Mouse (Mus musculus) brain, embryonic 14.5 days (tissue): Measurements from ENCODE around the gene Olfr463.

Source experiments
- CTCF ChIP-seq: fragments of 200-500 bp; IDR thresholded peaks from 2 replicates; pipeline ENCODE4 v1.5.1; 2012; ENCODE audit warnings: inconsistent platforms, mild to moderate bottlenecking, moderate library complexity, borderline replicate concordance; ENCODE audit not compliant: insufficient read depth, insufficient read length; ENCODE audit errors: extremely low read depth
- POLR2A ChIP-seq: fragments of 200-500 bp; IDR thresholded peaks from 2 replicates; pipeline ENCODE4 v1.6.1; 2012; ENCODE audit warnings: mild to moderate bottlenecking, inconsistent platforms, borderline replicate concordance; ENCODE audit not compliant: poor library complexity, insufficient read depth, insufficient read length, severe bottlenecking; ENCODE audit errors: extremely low read depth

GRCm38 (mm10) chr11:87847884-87848283 is 49.3 kb downstream of the Olfr463 start:
- no peak for TF ChIP-seq CTCF
- no peak for TF ChIP-seq POLR2A
